Mouse (Mus musculus) c-Kit-positive CD71-positive TER-119-negative erythroid progenitor cells, embryonic 14.5 days (primary cell): ENCODE results near the gene Ugt1a6a.
"Not testable (repeated sequence)": the region's sequence is repeated elsewhere in the genome, so short reads cannot be mapped to it uniquely, and the experiment has no call there.

ENCODE experiments used
- DNase-seq: peaks from one replicate; pipeline ENCODE4 v3.0.0-alpha.2; 2013; ENCODE audit warnings: low read depth

Ugt1a6a gene

GRCm38 (mm10) chr1:88212341-88213045, 77.9 kb downstream of the Ugt1a6a start:
- no peak for DNase-seq

GRCm38 (mm10) chr1:88213061-88213460, 78.5 kb downstream of the Ugt1a6a start:
- DNase-seq = no peak

GRCm38 (mm10) chr1:88213766-88214461, 79.3 kb downstream of the Ugt1a6a start:
- no peak for DNase-seq

- DNase-seq = no peak
These were observed 79.9 kb downstream of the Ugt1a6a start for GRCm38 (mm10) chr1:88214462-88214952.

GRCm38 (mm10) chr1:88215466-88216380, 81.1 kb downstream of the Ugt1a6a start:
- no peak for DNase-seq

- no peak for DNase-seq
These were observed 81.9 kb downstream of the Ugt1a6a start for GRCm38 (mm10) chr1:88216551-88216950.

GRCm38 (mm10) chr1:88217144-88217543, 82.5 kb downstream of the Ugt1a6a start:
- DNase-seq = no peak

- DNase-seq = no peak
These were observed 83.0 kb downstream of the Ugt1a6a start for GRCm38 (mm10) chr1:88217576-88217975.

GRCm38 (mm10) chr1:88218051-88218450, 83.4 kb downstream of the Ugt1a6a start:
- no peak for DNase-seq

- DNase-seq = no peak
These were observed 84.0 kb downstream of the Ugt1a6a start for GRCm38 (mm10) chr1:88218591-88218990.

- no peak for DNase-seq
These were observed 84.4 kb downstream of the Ugt1a6a start for GRCm38 (mm10) chr1:88219054-88219453.

- DNase-seq = no peak
These were observed 85.7 kb downstream of the Ugt1a6a start for GRCm38 (mm10) chr1:88220336-88220735.

GRCm38 (mm10) chr1:88222216-88222615, 87.6 kb downstream of the Ugt1a6a start:
- no peak for DNase-seq

GRCm38 (mm10) chr1:88223011-88223515, 88.5 kb downstream of the Ugt1a6a start:
- not testable (repeated sequence) for DNase-seq

GRCm38 (mm10) chr1:88223591-88223990, 89.0 kb downstream of the Ugt1a6a start:
- no peak for DNase-seq

GRCm38 (mm10) chr1:88224029-88224776, 89.6 kb downstream of the Ugt1a6a start:
- DNase-seq = no peak

- not testable (repeated sequence) for DNase-seq
These were observed 90.7 kb downstream of the Ugt1a6a start for GRCm38 (mm10) chr1:88225301-88225700.

GRCm38 (mm10) chr1:88225741-88226140, 91.1 kb downstream of the Ugt1a6a start:
- DNase-seq = no peak

- no peak for DNase-seq
These were observed 92.2 kb downstream of the Ugt1a6a start, which contains the start of gene Mroh2a for GRCm38 (mm10) chr1:88226670-88227379. TSS of gene Mroh2a (plus strand) at chr1:88226986.

GRCm38 (mm10) chr1:88227482-88227881, 92.9 kb downstream of the Ugt1a6a start:
- no peak for DNase-seq

GRCm38 (mm10) chr1:88228121-88228520, 93.5 kb downstream of the Ugt1a6a start:
- DNase-seq = no peak
